Mouse (Mus musculus) heart, adult 2 months (tissue): Measurements from ENCODE around the gene Lrtm2.

ENCODE experiments used
- CTCF ChIP-seq: fragments of 200-600 bp; IDR thresholded peaks from 2 replicates; pipeline ENCODE4 v1.8.1; 2022; ENCODE audit warnings: antibody characterized with exemption, mild to moderate bottlenecking, moderate library complexity
- POLR2A ChIP-seq: fragments of 200-500 bp; IDR thresholded peaks from 2 replicates; pipeline ENCODE4 v1.6.1; 2011; ENCODE audit warnings: mild to moderate bottlenecking, low read depth, low read length, control low read depth; ENCODE audit not compliant: insufficient read depth

DNA sequence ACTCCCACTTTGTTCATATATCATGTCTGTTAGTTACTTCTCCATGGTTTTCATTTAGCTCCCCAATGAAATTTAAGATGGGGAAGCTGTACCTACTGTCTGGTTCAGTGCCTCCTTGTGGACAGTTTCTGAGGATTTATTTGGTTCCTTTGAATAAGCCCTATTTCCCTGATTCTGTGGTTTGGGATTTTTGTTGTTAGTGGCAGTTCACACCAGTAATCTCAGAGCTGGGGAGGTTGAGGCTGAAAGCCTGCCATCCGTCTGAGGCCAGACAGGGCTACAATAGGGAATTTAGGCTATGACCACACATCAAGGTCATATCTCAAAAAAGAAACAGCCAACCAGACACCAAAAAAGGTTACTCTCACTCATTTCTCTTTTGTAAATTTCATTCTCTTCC is 48.1 kb upstream of the Lrtm2 start:
- TF ChIP-seq POLR2A = no peak
- TF ChIP-seq CTCF = peak; percentile 24; the same call in 1 of the 2 replicates
